Mouse (Mus musculus) urinary bladder, adult 18-20 months (tissue): ENCODE data around the gene Ptpre.
A peak's percentile ranks its signal among the peaks of the same experiment; 100 is the strongest.

Experiments used
- DNase-seq, 2 experiments: peaks; one replicate each; pipeline ENCODE4 v3.0.0; 2022; ENCODE audit warnings: low spot score in 2 of 2, mixed read lengths in 2 of 2

Gene Ptpre

GRCm38 (mm10) chr7:135728038-135728437 lies 190.8 kb downstream of the Ptpre start:
- DNase-seq, result no peak

- peak in 1 of 2 experiments; percentile 5 for DNase-seq
Observed at GRCm38 (mm10) chr7:135734379-135734778, 197.1 kb downstream of the Ptpre start.

DNA sequence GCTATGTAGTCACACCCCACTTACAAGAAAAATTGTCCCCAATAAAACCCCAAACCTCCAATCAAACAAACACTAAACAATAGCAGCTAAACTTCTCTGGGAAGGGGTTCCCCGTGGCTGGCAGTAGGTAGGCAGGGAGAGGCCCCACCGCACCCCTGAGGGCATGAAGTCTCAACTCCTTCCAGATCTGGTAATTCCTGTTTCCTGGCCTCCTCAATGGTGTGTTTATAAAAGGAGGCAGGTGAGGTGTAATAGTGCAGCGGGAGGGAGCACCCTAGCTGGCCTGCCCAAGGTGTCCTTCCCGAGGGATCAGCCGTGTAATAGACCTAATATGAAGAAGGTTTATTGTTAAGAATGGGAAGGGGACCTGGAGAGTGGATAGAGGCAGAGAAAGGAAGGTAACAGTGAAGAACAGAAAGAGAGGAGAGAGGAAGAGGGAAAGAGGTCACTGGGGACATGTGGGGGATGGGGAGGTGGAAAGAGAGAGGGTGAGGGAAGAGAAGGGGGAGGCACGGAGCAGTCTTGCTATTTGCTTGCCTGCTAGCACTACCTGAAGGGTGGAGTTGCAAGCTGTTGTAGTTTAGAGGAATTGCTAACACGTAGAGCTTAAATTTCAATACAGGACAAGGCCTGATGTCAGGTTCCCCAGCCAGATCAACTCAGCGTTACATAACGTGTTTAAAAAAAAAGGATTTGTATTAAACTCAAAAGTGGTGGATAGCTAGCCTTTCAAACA lies 197.8 kb downstream of the Ptpre start:
- no peak for DNase-seq
